Mouse (Mus musculus) c-Kit-positive CD71-positive TER-119-positive erythroid progenitor cells, embryonic 14.5 days (primary cell): ENCODE data around the gene Hyal3.
A peak's percentile ranks its signal among the peaks of the same experiment; 100 is the strongest.

Source experiments
- DNase-seq: peaks from one replicate; pipeline ENCODE4 v3.0.0-alpha.2; 2013; ENCODE audit warnings: low spot score

The Hyal3 gene

GRCm38 (mm10) chr9:107580501-107581317 lies at the start of gene Hyal3:
Hyal3 (plus strand) TSS chr9:107580818.
- DNase-seq, result peak; percentile 85

DNA sequence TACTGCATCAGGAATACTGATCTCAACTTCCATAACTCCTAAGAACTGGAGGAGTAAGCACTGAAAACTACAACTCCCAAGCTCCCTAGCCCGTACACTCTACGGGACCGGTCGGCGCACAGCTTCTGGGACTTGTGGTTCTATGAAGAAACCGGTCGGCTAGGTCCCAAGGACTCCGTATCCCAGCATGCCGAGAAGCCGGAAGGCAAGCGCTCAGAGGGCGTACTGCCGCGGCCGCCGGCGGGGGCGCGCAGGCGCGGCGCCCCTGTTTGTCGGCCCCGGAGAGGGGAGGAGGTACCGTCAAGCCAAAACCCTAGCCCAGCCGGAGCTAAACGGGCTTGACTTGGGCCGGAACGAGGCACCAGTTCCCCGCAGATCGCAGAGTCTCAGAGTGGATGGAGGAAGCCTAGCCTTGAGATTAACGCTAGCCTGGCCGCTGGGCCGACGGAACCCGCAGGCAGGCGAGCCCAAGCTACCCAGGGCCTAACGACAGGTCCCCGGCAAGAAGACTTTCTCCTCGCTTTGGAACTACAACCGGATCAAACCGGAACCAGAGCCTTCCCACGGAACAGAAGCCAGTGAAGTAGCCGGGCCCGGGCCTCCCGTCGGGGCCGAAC lies 46.7 kb upstream of the Hyal3 start, which contains the start of gene Tmem115:
Gene Tmem115 (plus strand): TSS at position 155 of the 617 bp plus-strand sequence.
- peak; percentile 88 for DNase-seq

GRCm38 (mm10) chr9:107534408-107535202 lies 46.0 kb upstream of the Hyal3 start:
- peak; percentile 48 for DNase-seq

DNA sequence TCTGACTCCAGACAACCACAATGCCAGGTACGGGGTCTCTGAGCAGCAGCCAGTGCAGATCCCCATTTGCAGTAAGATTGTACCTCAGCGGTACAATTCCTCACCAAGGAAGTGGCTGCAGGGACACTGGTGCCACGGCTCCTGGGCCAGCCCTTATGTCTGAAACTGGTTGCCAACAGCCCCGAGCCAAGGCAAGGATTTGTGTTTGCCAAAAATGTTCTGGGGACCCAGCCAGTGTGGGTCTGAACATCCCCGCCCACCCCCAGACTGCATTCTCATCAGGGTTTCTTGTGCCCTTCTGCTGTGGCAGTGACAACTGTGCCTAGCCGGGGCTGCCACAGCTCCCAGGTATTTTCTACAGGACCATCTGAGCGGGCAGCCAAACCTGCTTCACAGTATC lies 42.4 kb upstream of the Hyal3 start:
- no peak for DNase-seq

- no peak for DNase-seq
Observed at GRCm38 (mm10) chr9:107538711-107539110, 41.9 kb upstream of the Hyal3 start.

DNA sequence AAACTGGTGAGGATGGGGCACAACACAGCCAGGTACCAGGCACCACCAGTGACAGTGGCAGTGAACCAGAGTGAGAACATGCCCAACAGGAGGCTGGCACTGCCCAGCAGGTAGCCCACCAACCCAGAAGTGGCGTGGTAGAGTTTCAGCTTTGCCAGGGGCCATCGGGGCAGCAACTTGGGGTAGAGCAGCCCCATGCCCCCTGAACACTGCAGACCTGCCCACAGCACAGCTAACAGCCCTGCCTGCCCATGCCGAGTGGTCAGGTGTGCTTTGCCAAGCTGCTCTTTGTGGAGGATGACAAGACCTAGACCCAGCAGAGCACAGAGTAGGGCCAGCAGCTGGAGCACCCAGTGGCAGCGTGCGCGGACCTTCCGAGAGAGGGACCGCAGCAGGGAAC lies 40.7 kb upstream of the Hyal3 start:
- DNase-seq, result no peak

DNA sequence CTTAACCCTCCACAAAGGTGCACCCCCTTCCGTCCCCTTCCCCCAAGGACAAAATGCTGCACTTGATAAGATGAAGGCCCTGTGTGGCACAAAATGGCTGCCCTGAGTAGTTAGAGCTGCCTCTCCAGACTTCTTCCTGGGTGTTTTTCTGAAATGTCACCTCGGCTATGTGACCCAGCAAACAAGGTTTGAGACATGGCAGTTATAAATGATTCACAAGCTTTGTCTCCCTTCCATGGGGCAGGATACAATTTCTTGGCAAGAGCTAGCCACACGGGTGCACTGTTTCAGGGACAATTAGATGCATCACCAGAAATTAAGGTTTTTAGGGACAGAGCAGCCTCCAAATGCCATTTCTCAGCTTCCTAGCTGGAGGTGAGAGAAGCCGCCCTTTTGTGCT lies 40.2 kb upstream of the Hyal3 start:
- DNase-seq, result no peak

GRCm38 (mm10) chr9:107541005-107541404 lies 39.6 kb upstream of the Hyal3 start:
- DNase-seq, result no peak

- DNase-seq, result peak; percentile 79
Observed at GRCm38 (mm10) chr9:107541474-107542351, 38.9 kb upstream of the Hyal3 start, which contains the start of the genes Cyb561d2 and Nprl2. Cyb561d2 (minus strand) TSS chr9:107542193. Nprl2 (plus strand) TSS chr9:107542226.

DNA sequence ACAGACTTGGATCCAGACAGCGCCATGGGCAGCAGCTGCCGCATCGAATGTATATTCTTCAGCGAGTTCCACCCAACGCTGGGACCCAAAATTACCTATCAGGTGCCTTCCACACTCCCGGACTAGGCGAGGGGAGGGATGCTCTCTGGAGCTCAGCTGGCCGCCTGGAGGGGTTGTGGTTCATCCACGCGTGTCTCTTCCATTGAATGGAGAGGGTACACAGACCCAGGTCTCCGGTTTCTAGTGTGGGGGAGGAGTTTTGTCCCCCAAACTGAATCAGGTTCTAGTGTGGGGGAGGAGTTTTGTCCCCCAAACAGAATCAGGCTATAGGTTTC lies 38.3 kb upstream of the Hyal3 start:
- no peak for DNase-seq

DNA sequence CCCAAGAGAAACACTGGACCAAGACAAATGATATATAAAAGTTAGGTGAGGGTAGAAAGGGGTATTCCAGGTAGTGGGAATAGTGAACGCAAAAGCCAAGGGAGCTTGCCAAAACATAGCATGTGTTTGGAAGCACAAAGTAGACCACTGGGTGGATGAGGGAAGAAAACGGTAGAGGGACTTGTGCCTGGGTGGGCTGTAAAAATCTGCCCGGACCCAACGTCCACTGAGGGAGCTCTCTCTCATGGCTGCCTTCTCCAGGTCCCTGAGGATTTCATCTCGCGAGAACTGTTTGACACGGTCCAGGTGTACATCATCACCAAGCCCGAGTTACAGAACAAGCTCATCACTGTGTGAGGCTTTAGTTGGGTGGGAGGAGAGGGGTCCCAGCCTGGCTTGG lies 37.9 kb upstream of the Hyal3 start:
- no peak for DNase-seq

- DNase-seq, result no peak
Observed at GRCm38 (mm10) chr9:107543299-107543698, 37.3 kb upstream of the Hyal3 start.

DNA sequence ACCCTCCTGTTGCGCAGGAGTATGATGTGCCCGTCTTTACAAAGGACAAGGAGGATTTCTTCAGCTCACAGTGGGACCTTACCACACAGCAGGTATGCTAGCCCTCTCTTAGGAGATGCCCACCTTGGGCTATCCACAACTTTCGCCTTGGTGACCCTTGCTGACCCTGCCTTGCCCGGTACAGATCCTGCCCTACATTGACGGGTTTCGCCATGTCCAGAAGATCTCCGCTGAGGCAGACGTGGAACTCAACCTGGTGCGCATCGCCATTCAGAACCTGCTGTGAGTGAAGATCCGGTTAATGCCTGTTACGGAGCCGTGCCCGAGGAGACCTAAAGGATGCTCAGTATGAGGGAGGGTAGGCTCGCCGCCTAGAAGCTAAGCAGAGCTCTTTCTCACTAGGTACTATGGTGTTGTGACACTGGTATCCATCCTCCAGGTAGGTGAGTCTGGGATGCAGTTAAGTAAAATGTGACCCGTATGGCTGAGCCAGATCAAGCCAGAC lies 36.4 kb upstream of the Hyal3 start:
- DNase-seq, result no peak

- DNase-seq, result no peak
Observed at GRCm38 (mm10) chr9:107544729-107545128, 35.9 kb upstream of the Hyal3 start.

DNA sequence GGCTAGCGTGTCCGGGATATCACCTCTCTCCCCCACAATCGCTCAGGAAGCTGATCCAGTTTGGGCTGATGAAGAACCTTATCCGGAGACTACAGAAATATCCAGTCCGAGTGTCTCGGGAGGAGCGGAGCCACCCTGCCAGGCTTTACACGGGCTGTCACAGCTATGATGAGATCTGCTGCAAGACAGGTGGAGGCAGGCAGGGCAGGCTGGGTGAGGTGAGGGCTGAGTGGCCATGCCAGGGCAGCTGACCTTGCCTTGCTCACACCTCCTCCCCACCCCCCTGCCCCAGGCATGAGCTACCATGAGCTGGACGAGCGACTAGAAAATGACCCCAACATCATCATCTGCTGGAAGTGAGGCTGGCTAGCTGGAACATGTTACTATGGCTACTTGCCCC lies 35.4 kb upstream of the Hyal3 start:
- no peak for DNase-seq

DNA sequence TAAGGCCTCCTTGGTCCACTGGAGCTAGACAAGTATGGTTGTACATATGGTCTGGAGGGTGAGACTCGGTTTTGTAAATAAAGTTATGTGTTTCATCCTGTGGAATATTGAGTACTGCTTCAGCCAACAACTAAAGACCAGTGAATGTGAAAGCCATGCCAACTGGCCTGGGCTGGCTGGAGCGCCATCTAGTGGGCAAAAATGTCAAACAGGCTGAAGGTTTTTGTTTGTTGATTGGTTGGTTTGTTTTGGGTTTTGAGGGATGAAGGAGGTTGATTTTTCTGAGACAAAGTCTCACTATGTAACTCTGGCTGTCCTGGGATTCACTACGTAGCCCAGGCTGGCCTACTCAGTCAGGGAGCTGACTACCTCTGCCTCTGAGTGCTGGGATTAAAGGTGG lies 35.0 kb upstream of the Hyal3 start:
- peak; percentile 75 for DNase-seq

- peak; percentile 93 for DNase-seq
Observed at GRCm38 (mm10) chr9:107547026-107547425, 33.6 kb upstream of the Hyal3 start, which contains the start of gene Zmynd10. Zmynd10 (plus strand) TSS chr9:107547298.

DNA sequence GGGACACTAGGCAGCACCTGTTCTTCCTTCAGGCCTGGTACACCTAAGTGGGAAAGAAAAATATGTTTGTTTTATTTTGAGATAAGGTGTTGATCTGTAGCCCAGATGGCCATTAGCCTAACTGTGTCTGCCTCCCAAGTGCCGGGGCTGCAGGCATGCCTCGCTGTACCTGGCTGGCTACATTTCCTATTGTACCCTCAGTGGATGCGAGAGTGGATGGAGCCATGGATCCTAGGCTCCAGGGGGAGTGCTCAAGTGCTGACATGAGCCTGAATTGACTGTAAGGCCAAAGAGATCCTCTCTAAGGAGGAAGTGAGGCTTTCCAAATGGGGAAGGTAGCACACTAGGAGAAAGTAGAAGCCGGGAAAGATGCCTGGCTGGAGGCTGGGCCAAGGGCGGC lies 32.7 kb upstream of the Hyal3 start:
- DNase-seq, result no peak

DNA sequence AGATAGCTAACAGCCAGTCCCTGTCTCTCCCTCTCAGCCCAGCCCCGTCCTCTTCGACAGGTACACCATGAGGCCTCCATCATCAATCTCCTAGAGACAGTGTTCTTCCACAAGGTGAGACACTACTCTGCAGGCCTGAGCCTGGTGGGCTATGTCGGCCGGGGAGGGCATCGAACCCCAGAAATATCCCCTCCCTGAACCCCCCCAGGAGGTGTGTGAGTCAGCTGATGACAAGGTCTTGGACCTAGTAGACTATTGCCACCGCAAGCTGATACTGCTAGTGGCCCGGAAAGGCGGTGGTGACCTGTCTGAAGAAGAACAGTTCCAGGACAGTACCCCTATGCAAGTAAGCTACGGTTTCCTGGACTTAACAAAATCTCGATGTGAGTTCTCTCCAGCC lies 31.8 kb upstream of the Hyal3 start:
- no peak for DNase-seq

DNA sequence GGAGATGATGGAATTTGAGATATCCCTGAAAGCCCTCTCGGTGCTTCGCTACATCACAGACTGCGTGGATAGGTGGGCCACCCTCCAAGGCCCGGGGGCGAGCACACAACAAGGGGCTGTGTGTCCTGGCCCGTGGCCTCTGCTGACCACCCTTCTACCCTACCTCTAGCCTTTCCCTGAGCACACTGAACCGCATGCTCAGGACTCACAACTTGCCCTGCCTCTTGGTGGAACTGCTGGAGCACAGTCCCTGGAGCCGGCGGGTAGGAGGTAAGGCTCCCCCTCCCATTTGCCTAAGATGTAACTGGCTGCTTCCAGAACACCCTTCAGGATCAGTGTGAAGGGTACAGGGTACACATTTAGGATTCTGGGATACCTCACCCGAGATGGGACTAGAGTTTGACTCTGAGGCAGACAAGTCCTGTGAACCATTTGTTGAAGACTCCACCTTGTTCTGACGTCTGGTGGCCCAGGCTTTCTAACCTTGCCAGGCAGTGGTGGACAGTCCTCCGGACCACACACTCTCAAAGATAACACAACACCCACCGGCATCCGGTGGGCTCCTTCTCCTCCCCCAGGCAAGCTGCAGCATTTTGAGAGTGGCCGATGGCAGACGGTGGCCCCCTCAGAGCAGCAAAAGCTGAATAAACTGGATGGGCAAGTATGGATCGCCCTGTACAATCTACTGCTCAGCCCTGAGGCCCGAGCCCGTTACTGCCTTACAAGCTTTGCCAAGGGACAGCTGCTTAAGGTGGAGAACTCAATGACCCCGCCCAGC lies 31.1 kb upstream of the Hyal3 start:
- DNase-seq, result no peak
